Mouse (Mus musculus) regulatory T cell (primary cell): ENCODE results near the gene Hpca.

Experiments used
- in situ Hi-C: fragments of 300-600 bp; cut with MboI, MseI; formaldehyde crosslinking; loops from one replicate; pipeline ENCODE4 v1.15.1; 2025; ENCODE audit warnings: high pct_unique_total_duplicates

The Hpca gene

DNA sequence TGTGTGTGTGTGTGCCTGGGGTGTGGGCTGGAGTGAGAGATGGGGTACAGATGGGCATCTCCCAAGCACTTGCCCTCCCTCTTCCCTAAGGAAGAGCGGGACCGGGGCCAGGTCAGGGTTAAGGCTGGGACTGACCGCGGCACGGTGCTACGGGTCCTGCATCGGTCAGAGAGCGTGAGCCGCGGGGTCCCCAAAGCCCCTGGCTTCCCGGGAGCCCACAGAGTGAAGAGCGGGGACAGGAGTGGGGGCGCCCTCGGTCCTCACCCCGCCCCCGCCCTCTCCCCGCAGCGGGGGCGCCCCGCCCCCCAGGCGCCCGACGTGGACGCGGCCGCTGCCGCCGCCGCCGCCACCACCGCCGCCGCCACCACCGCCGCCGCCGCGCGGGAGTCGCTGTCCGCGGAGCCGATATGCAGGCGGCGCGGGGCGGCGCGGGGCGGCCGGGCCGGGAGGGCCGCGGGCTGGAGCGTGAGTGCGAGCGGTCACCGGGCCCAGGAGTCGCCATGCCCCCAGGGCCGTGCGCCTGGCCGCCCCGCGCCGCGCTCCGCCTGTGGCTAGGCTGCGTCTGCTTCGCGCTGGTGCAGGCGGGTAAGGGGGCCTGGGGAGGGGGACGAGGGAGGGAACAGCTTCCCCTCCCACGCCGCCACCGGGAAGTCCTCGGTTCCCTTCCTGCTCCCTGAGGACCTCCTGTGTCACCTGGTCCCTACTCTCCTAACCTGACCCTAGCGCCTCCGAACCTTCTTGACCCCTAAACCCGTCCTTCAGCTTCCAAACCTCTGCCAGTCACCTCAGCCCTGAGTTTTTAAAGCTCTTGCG, 14.9 kb upstream of the Hpca start, which contains the start of gene Fndc5:
TSS of gene Fndc5 (plus strand) at position 421 of the 813 bp plus-strand sequence.
- in situ Hi-C loops: no loop called here

DNA sequence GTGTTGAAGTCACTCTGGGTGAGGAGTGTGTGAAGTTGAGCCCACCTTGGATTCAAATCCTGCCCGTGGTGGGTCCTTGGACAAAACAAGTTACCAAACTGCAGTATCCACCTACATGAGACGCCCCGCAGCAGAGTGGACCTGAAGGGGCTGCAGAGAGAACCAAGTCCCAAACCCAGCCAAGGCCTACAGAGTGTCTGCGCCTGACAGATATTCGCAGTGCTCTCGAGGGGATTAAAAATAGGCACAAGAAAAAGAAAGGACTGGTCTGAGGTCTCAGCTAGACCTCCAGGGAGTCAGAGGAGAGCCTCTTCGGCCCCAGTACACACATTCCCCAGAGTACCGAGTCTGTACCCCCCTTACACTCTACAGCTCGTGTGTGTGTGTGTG, 14.3 kb upstream of the Hpca start:
- in situ Hi-C loops: no loop called here

DNA sequence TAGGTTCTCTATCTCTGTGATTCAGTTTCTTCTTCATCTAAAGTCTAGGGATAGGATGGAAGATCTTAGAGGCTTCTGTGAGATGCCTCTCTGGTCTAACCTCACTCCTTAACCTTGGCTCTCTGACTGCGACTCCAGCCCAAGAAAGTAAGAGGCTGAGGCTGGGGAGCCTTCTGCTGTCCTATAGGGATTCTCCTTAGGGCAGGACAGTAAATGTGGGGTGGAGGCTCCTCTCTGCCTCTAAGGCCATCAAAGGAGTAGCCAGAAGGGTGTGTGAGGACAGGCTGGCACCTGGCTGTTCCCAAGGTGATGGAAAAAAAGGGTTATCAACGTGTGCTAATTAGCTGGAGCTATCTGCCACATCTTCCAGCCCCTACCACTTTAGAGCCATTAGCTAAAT, 13.8 kb upstream of the Hpca start:
- in situ Hi-C loops: no loop called here

DNA sequence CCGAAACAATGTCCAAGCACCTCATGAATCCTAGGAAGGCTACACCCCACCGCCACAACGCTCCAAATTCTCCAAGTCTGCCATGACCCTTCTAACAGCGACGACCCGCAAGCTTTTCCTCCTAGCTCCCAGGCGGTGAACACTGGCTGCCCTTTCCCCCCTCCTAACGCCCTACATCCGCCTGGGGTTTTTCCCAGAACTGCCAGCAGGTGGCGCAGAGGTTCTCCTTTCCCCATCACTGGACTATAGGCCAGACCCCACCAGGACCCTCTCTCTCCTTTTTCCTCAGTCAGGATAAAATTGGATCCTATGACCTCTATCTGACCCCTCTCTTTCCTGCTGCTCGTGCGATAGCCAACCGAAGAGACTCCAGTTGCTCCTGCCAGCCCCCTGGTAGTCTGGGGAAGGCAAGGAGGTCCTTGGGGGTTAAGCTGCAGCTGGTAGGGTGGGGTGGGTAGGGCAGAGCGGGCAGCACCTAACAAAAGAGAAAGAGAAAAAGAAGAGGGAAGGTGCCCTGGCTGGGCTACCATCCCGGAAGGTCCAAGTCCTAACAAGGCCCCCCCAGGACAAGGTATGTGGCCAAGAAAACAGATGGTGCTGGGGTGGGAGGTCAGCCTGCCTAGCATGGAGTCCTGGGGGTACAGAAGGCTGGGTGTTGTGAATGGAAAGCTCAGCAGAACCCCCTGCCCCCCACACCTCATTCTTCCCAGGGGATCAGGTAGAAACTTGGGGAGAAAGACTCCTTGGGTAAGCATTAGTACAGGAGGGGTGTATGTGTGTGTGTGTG, 13.2 kb upstream of the Hpca start:
- in situ Hi-C loops: no loop called here

DNA sequence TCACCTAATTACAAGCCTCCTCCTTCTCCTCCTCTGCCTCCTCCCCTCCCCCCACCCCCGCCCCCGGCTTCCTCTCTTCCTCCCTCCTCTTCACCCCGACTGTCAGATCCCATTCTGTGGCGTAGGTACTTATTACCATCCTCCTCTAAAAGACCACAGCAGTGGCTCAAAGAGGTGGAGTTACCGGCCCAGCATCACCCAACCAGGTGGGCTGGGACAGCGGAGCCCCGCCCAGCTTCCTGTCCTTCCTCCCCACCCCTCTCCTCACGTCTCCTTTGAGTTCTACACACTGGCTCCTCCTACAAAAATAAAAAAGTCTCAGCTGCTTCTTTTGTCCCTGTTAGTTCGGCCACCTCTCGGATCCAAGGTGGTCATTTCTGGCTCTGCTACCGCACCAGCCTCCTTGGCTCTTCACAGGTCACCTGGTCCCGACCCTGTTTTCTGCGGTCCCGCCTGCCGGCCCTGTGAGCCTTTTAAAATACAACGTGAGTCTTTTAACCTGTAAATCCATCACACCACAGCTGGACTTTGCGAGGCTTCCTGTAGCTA, 9.0 kb upstream of the Hpca start:
- in situ Hi-C loops: no loop called here

DNA sequence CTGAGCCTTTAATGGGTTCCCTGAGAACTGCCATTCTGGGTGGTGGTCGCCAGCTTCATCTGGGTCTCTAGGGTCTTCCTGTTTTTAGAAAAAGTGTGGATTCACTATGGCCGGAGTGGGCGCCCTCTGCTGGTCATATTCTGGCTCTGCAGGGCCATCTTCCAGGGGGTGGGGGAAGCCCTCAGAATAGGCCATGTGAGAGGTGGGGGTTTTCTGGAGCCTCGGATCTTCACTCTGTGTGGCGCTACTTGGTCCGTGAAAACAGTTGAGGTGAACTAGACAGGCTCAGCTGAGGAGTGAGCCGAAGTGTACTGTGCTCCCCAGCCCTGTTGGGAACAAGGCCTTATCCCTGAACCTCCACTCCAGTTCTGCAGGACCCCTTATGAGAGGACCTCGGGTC, 8.3 kb upstream of the Hpca start:
- in situ Hi-C loops: no loop called here

DNA sequence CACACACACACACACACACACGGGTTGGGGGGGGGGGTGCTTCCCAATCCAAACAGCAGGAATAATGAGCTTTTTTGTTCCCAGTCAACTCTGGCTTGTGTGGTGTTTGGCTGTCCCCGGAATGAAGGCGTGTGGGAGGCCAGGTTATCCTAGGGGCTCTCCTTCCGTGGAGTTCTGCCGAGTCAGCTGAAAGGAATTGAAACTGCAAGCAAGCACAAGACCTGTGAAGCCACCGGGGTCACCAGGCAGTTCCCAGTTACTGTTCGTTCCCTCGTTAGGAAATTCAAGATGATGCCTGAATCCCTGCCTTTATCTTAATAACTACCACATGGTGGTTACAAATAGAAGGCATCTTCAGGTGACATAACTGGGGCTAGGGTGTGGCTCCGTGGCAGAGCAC, 7.6 kb upstream of the Hpca start:
- in situ Hi-C loops: no loop called here

DNA sequence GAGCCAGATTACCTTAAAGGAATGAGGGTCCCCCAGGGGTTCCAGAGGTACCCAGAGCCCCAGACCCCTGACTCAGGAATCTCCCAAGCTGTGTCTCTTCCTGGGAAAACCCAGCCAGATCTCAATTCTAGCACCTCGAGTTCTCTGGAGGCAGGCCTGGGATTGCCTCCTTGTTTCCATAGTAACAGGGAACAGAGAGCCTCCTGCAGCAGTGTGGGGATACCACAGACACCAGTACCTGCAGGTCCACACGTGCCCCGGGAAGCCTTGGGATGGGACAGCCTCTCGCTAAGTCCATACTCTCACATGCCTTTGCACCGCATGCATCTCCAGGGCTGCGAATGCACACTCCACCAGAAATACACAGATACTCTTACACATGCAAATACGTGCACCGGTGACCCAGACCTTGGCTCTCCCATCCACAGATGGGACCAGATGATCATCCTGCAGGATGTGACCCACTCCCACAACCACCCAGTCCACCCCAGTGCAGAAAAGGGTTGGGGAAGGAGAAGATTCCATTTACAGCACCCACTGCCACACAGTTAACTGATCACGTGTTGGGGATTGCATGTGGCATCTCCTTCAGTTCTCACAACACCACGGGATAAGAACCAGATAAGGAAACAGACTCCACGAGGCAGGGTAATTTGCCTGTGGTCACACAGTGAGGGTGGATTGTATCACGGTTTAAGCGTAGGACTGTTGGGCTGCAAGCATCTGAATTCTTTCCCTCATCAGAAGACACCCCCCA, 6.9 kb upstream of the Hpca start:
- in situ Hi-C loops: no loop called here

DNA sequence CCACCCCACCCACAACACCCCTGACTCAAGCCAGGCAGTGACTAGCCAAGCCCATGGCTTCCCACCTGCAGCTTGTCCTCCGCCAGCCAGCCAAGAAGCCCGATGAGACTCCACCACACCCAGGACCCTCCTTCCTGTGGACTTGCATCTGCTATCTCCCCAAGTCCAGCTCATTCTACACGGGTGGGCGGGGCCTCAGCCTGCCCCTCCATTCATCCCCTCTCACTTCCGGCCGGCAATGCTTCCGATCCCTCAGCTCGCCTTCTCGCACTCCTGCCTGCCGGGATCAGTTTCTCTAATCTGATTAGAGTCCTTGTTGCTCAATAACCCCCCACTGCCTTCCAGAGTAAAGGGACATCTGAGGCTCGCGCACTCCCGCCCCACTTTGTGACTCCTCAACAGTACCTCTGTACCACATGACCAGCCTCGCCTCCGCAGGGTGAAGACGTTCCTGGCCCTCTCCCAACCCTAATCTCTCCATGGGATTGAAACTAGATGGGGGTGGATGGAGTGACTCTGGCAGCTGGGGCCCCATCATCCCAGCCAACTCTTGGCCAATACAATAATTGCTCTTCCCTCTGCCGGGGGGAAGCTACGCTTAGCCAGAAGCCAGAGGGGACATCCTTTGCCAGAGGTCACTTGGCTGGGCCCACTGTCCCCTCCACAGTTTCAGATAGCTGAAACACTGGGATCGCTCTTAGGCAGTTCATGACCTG, 4.1 kb upstream of the Hpca start:
- in situ Hi-C loops: no loop called here

DNA sequence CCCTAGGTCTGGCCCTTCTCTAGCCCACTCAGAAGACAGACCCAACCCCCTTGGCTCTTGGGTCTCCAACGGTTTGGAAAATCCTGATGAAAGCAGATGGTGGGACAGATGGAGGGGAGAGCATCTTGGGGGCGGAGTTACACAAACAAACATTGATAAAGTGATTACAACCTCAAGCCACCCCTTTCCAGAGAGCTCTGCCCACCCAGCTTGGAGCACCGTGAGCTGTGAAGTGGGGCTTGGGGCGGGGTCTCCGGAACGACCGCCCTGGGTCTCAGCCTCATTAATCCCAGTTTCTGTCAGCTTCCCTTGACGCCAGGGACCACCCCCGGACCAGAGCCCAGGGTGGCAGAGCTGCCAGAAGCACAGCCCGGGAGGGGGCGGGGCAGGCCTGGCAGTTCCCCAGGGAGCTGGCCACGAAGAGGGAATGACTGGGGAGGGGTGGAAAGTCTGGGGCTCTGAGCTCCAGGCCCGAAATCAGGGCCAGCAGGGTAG, 2.9 kb upstream of the Hpca start:
- in situ Hi-C loops: no loop called here

DNA sequence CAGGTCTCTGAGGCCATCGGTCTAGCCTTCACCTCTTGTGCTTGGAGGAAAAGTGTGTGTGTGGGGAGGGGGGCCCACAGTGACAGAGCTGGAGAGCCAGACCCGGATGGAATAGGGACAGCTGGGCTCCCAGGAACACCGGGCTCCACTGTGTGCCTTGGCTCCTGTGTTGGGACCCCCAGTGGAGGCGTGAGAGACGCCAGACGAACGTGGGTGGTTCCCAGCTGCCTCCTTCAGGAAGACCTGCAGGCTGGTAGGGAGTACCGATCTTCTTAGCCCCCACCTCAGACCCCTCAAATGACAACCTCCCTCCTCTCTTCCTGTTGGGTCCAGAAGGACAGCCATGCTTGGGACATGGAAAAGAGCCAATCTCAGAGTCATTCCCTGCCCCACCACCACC, 883 bp upstream of the Hpca start:
- in situ Hi-C loops: no loop called here

DNA sequence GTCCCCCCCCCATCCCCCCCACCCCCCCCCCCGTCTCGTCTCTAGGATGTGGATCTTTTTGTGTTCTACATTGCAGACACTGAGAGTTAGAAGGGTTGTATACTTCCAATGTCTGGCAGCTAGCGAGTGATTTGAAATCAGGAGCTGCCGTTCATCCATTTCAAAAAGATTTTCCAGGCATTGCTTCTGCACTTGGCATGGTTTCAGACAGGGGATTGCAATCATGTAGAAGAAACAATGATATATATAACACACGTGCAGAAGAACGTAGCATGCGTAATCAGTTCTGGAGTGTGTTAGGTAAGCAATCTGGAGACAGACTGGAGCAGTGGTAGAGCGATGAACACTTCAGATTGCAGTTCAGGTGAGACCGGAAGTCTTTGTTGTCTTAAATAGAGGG, 271 bp upstream of the Hpca start:
- in situ Hi-C loops: no loop called here

DNA sequence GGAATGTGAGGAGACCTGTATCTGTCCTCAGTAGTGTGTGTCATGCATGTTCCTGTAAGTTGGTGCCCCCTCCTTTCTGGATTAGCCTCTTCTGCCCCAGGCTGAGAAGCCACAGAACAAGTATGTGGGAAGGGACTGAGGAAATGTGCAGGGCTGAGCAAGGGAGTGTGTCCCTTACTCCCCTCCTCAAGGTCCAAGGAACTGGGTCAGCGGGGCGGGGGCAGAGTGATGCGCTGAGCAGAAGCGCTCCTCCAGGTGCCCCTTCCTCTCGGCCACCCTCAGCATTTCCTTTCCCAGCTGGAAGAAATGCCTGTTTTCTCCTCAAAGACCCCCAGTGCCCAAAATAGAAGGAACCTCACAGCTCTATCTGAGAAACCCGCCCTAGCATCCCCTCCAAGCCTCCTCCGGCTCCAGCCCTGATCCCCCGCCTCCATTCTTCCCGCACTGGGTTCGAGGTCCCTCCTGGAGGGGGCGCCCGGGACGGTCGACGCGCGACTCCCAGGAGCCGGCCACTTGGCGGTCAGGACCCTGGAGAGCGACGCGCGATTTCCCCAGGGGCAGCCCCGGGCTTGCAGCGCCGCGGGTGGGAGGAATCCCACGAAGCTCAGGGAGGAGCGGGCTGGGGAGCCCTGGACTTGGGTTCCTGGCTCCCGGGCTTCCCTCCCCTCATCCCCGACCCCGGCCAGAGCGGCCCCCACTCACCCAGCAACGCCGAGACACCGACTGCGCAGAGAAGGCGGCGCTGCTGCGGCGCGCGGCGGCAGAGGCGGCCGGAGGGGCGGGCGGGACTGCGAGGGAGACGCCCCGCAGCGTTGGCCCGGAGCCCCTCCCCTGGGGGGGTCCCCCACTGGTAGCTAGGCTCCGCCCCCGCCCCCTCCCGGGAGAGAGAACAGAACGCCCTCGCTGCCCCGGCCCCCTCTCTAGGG, 1.1 kb downstream of the Hpca start:
- in situ Hi-C loops: no loop called here

DNA sequence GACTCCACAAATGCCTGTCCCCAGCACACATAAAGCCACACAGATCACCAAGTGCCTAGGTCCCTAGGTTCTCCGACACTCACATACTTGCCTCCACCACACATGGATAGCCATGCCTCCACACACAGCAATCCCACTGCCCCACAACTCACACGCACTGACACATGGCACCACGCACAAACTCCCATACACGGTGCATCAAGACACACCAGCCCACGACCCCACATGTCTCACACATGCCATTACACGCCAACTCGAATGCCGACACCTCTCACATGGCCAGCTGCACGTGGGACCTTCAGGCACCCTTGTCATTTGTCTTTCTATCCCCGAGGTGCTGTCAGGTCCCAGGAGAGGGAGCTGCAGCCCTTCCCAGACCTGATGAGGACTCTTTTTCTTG, 2.1 kb downstream of the Hpca start:
- in situ Hi-C loops: no loop called here

DNA sequence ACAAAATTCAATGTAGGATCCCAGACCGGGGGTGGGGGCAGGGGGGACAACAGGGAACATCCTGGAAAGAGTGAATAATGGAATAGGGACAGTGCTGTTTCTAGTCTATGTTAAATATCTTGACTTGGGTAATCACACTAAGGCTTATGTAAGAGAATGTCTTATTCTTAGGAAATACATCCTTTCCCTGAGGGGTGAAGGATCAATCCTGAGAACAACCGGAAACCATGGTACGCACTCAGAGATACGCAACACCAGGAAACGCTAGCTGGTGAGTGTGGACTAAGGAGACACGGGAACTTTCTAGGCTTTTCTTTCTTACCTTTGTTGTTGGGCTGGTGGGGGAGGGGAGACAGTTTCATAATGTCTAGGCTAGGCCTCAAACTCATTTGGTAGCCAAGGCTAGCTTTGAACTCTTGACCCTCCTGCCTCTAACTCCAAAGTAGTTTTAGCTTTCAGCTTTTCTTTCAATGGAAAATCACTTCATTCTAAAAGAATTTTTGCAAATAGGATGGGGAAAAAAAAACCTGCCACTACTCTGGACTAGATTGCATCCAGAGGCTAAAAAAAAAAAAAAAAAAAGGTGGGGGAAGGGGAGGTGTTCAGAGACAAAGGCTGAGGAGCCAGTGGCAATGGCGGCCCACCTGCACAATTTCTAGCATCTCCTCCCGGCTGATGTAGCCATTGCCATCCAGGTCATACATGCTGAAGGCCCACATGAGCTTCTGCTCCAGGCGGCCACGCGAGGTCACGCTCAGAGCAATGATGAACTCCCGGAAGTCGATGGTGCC, 3.9 kb downstream of the Hpca start:
- in situ Hi-C loops: no loop called here

DNA sequence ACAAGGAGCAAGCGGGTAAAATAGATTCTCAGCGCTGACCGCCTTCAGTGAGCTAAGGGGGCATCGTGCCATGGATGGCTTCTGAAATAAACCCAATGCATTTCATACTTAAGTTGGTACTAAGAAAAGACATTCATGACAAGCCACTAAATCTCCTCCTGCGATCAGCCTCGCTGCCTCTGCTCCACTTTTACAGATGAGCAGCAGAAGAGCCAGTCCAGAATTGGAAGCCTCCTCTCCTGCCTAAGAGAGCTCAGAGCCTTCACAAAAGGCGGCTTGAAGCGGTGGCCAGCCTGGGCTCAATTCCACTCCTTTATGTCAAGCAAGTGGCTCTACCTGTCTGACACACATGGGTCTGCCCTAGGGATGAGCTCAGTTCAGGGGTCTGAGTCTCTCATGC, 5.1 kb downstream of the Hpca start:
- in situ Hi-C loops: no loop called here

DNA sequence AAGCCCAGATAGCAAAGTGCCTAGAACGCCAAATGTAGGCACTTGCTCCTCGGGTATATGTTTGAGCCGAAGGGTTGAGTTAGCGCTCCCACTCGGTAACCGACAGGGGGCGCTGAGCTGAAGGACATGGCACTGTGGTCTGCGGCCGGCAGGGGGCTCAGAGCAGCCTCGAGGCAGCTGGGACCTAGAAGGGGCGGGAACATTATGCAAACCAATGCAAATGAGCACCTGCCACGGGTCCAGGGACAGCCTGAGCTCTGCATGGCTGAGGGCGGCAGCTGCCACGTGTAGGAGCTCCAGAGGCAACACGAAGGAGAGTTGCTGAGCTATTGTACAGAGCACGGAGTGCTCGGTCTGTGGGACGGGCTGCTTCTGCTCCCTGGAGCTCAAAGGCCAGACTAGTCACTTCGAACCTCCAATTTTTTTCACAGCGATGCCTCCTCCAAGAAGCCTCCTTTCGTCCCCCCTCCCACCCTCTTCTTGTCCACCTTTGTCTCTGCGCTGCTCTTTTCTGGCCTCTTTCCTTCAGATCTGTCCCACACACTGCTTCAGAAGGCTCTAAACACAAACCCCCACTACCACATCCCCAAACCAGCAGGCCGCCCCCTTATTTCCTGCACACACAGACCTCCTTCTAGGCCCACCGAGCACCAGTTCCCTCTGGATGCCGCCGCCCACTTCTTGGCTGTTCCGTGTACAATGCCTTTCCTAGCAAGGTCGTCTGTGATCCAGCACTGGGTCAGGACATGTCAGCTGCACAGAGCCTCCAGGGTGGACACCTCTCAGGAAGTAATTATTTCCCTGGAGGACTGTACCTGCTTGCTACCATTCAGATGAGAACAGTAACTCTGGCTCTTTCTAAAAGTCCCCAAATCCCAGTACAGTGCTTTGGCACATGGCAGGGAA, 8.5 kb downstream of the Hpca start:
- in situ Hi-C loops: no loop called here

DNA sequence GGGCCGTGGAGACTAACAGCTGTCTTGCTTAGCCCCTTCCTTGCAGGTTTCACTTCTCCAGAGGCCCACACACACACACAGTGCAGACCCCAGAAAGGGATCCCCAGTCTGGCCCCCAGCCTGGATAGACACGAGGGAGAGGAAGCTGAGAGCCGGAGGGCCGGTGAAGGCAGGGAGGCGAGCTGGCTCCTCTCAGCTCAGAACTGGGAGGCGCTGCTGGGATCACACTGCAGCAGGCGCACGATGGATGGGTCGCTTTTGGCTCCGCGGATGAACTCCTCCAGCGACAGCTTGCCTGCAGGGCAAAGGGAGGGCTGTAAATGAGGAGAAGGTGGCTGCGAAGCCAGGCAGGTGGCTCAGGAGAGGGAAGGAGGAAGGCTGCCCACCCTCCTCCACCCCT, 9.6 kb downstream of the Hpca start:
- in situ Hi-C loops: no loop called here
